Comparison of ENCODE assay signal across 8 mouse cellular contexts in the genomic region with DNA sequence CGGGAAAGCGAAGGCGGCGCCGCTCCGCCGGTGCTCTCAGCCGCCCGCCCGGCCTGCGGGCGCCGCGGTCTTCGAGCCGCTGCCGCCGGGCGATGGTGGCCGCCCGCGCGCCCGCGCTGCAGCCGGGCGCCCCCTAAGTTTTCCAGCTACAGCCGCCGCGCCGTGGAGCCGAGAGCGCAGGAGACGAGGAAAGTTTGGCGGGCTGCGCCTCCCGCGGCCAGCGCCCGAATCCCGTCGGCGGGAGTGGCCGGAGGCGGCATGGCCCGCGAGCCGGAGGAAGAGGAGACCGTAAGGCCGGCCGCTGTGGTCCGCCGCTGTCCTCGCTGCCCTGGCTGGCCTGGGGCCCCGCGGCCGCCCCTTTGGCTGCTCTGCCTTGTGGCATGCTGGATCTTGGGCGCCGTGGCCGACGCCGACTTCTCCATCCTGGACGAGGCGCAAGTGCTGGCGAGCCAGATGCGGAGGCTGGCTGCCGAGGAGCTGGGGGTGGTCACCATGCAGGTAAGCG. TPM values are rescaled to one million over a fixed set of nuclear protein-coding genes. Genes with fewer than 3 reads are reported as not detected.
A peak's percentile ranks its signal among the peaks of the same experiment; 100 is the strongest.
DNase-seq lines count a peak whose midpoint lies in the region; ATAC-seq and TF ChIP-seq lines count a peak whose summit lies in the region.

No protein-coding gene starts in this region.

- TF ChIP-seq CTCF in thymus, adult 2 months (IDR thresholded peaks at IDR 0.05; ENCODE audit: borderline replicate concordance, control insufficient read depth, extremely low read depth, insufficient read depth, low read length, poor library complexity) = no peak
- peak; percentile 30; the same call in 1 of the 2 replicates for TF ChIP-seq CTCF in lung, postnatal 0 days (IDR thresholded peaks at IDR 0.05)

- peak overlapping the region; percentile 82 for H3K4me2 ChIP-seq in forebrain, embryonic 12.5 days
- peak overlapping the region; percentile 97 for H3K4me2 ChIP-seq in lung, postnatal 0 days (replicated peaks; ENCODE audit: low read depth, low read length)
- peak overlapping the region; percentile 75 for H3K4me2 ChIP-seq in stomach, embryonic 14.5 days (replicated peaks; ENCODE audit: low read depth, low read length)

- no peak for TF ChIP-seq POLR2A in thymus, adult 2 months (IDR thresholded peaks at IDR 0.05; ENCODE audit: control insufficient read depth, extremely low read depth, insufficient read depth, low read length, poor library complexity)

- WGBS in thymus, adult 2 months = 1% methylated on average over 68 of the region's 68 CpGs
- under 1% methylated on average over 52 of the region's 68 CpGs for WGBS in forebrain, embryonic 12.5 days
- 1% methylated on average over 34 of the region's 68 CpGs for WGBS in lung, postnatal 0 days
- under 1% methylated on average over 67 of the region's 68 CpGs for WGBS in stomach, embryonic 14.5 days

- no peak for TF ChIP-seq EP300 in lung, postnatal 0 days (IDR thresholded peaks at IDR 0.05)

- peak overlapping the region; percentile 97 for H3K9ac ChIP-seq in forebrain, embryonic 12.5 days
- peak overlapping the region; percentile 63 for H3K9ac ChIP-seq in lung, postnatal 0 days (replicated peaks; ENCODE audit: low read depth)
- peak overlapping the region; percentile 94 for H3K9ac ChIP-seq in stomach, embryonic 14.5 days (replicated peaks; ENCODE audit: low read depth, low read length)

- H3K9me3 ChIP-seq in forebrain, embryonic 12.5 days = no peaks in the 10 kb centered on the region
- H3K9me3 ChIP-seq in lung, postnatal 0 days (ENCODE audit: low read length) = no peaks in the 10 kb centered on the region
- peaks cover 2% of the 10 kb centered on the region; the same call in 1 of the 2 replicates for H3K9me3 ChIP-seq in stomach, embryonic 14.5 days (ENCODE audit: control insufficient read depth, low read depth, low read length)

- H3K27ac ChIP-seq in thymus, adult 2 months (ENCODE audit: control insufficient read depth, insufficient read depth, low read length) = no peak overlapping the region
- peak overlapping the region; percentile 96 for H3K27ac ChIP-seq in forebrain, embryonic 12.5 days
- H3K27ac ChIP-seq in lung, postnatal 0 days (ENCODE audit: low read length) = peak overlapping the region; percentile 87
- H3K27ac ChIP-seq in stomach, embryonic 14.5 days (ENCODE audit: low read length) = peak overlapping the region; percentile 93

- no peaks in the 10 kb centered on the region for H3K36me3 ChIP-seq in thymus, adult 2 months (ENCODE audit: control insufficient read depth, insufficient read depth, low read length)
- H3K36me3 ChIP-seq in forebrain, embryonic 12.5 days (replicated peaks) = 0 out of 2 replicates have a peak, but pooled peaks cover 2% of the 10 kb centered on the region
- H3K36me3 ChIP-seq in lung, postnatal 0 days (ENCODE audit: insufficient read depth, low read length) = no peaks in the 10 kb centered on the region
- H3K36me3 ChIP-seq in stomach, embryonic 14.5 days (ENCODE audit: control insufficient read depth, insufficient read depth, low read length) = no peaks in the 10 kb centered on the region

- peak overlapping the region; percentile 17; the same call in 1 of the 2 replicates for H3K4me3 ChIP-seq in thymus, adult 2 months (ENCODE audit: control insufficient read depth, insufficient read depth, low read length)
- H3K4me3 ChIP-seq in forebrain, embryonic 12.5 days (replicated peaks) = peak overlapping the region; percentile 90
- peak overlapping the region; percentile 85 for H3K4me3 ChIP-seq in lung, postnatal 0 days (ENCODE audit: low read depth, low read length)
- H3K4me3 ChIP-seq in stomach, embryonic 14.5 days (ENCODE audit: low read depth, low read length) = peak overlapping the region; percentile 94

- peak; percentile 52 for ATAC-seq in forebrain, embryonic 12.5 days (ENCODE audit: low FRiP score)
- ATAC-seq in lung, postnatal 0 days = peak; percentile 64
- ATAC-seq in stomach, embryonic 14.5 days (ENCODE audit: insufficient number of reproducible peaks, insufficient read depth, low FRiP score, low read depth) = peak; percentile 14; the same call in 1 of the 2 replicates

- no peak for DNase-seq in thymus, adult 2 months
- DNase-seq in thymus, adult 18-20 months = no peak
- DNase-seq in heart, postnatal 25 days (ENCODE audit: low spot score) = peak; percentile 10
- peak; percentile 49 to 74 for DNase-seq in layer of hippocampus, postnatal 10 days (ENCODE audit: low spot score in 2 of 2)
- peak; percentile 67 for DNase-seq in lung, postnatal 0 days (ENCODE audit: low spot score)
- no peak for DNase-seq in yolk sac, embryonic 10.5 days (ENCODE audit: low spot score)

- intact Hi-C loops in heart, postnatal 25 days (cut with DNase I) = loop anchor here (5.0 kb wide), 2 partner anchors 35 to 210 kb away; no protein-coding TSS in a partner anchor

- H3K4me1 ChIP-seq in thymus, adult 2 months (replicated peaks; ENCODE audit: control insufficient read depth, insufficient read depth, low read length) = no peaks in the 10 kb centered on the region
- peaks cover 32% of the 10 kb centered on the region for H3K4me1 ChIP-seq in forebrain, embryonic 12.5 days
- no peaks in the 10 kb centered on the region; the same call in 1 of the 2 replicates for H3K4me1 ChIP-seq in lung, postnatal 0 days (ENCODE audit: insufficient read depth, low read depth, low read length)
- peaks cover 16% of the 10 kb centered on the region for H3K4me1 ChIP-seq in stomach, embryonic 14.5 days (ENCODE audit: control insufficient read depth, insufficient read depth, low read length)

- H3K27me3 ChIP-seq in thymus, adult 2 months (ENCODE audit: control insufficient read depth, insufficient read depth, low read length) = peaks cover 21% of the 10 kb centered on the region
- H3K27me3 ChIP-seq in forebrain, embryonic 12.5 days = peaks cover 3% of the 10 kb centered on the region; the same call in 1 of the 2 replicates
- H3K27me3 ChIP-seq in lung, postnatal 0 days (replicated peaks; ENCODE audit: insufficient read depth, low read length) = no peaks in the 10 kb centered on the region; the same call in 1 of the 2 replicates
- no peaks in the 10 kb centered on the region for H3K27me3 ChIP-seq in stomach, embryonic 14.5 days (ENCODE audit: control insufficient read depth, insufficient read depth, low read length)

RNA-seq across cellular contexts. Expression of gene Cachd1, which starts 0.4 kb away (rescaled TPM):
- 13.0 and 15.9 TPM in 2 replicates for polyA plus RNA-seq in thymus, adult 2 months (2012; rRNA removed)
- 28.8 and 39.6 TPM in 2 replicates for polyA plus RNA-seq in forebrain, embryonic 12.5 days (2016; fragmentation: Nextera tagmentation; extraction: Ambion mirVana)
- total RNA-seq in heart, postnatal 25 days (2021) = 1 to 10 TPM; 3.7 to 3.8 TPM
- total RNA-seq in layer of hippocampus, postnatal 10 days (2021) = 10 to 100 TPM; 33.6 to 42.9 TPM
- polyA plus RNA-seq in lung, postnatal 0 days (2015; fragmentation: Nextera tagmentation; extraction: Ambion mirVana) = 9.1 and 10.3 TPM in 2 replicates
- polyA plus RNA-seq in stomach, embryonic 14.5 days (2014; fragmentation: Nextera tagmentation; extraction: Ambion mirVana) = 17.9 and 19.5 TPM in 2 replicates

Comparison
In these comparisons a context has a peak if more than half of its experiments do, and no peak if none do; other contexts are left out.
1. DNase-seq: peak in heart, postnatal 25 days (single experiment), layer of hippocampus, postnatal 10 days (2 of 2) and lung, postnatal 0 days (single experiment); none in thymus, adult 2 months (single experiment), thymus, adult 18-20 months (0 of 2) and yolk sac, embryonic 10.5 days (single experiment).
2. H3K4me3 ChIP-seq: peak in every context shown above with its lines; median percentile 94 in stomach, embryonic 14.5 days; 90 in forebrain, embryonic 12.5 days; 85 in lung, postnatal 0 days; 17 in thymus, adult 2 months.
3. ATAC-seq: peak in every context shown above with its lines; median percentile 64 in lung, postnatal 0 days; 52 in forebrain, embryonic 12.5 days; 14 in stomach, embryonic 14.5 days.
4. Peak in every context shown above with its lines, with median percentiles within 50 percentile points of each other: H3K4me2 ChIP-seq and H3K9ac ChIP-seq.